Mouse (Mus musculus) ES-Bruce4 (cell line): ENCODE data around the gene Ispd.

Source experiments
- CTCF ChIP-seq: IDR thresholded peaks from one replicate; pipeline ENCODE4 v1.8.1; 2011; ENCODE audit warnings: low read depth, low read length
- EP300 ChIP-seq: IDR thresholded peaks from 2 replicates; pipeline ENCODE4 v1.6.1; 2011; ENCODE audit warnings: low read depth, low read length; ENCODE audit not compliant: insufficient read depth
- POLR2A ChIP-seq: IDR thresholded peaks from one replicate; pipeline ENCODE4 v1.8.1; 2011; ENCODE audit warnings: low read length; ENCODE audit not compliant: insufficient read depth

- TF ChIP-seq CTCF (no peak), POLR2A (no peak), EP300 (no peak)
Observed at GRCm38 (mm10) chr12:36497565-36497964, 116.3 kb downstream of the Ispd start.
